Mouse (Mus musculus) embryonic facial prominence, embryonic 11.5 days (tissue): ENCODE results near the gene Cideb. TPM values are rescaled to one million over a fixed set of nuclear protein-coding genes. Genes with fewer than 3 reads are reported as not detected.
"Not testable (repeated sequence)": the region's sequence is repeated elsewhere in the genome, so short reads cannot be mapped to it uniquely, and the experiment has no call there.

Experiments
- ATAC-seq: fragments of 200-750 bp; cut with Nextera tagmentation; replicated peaks from 2 replicates; pipeline ENCODE4 v1.8.0; 2017; ENCODE audit warnings: low read depth; ENCODE audit not compliant: insufficient number of reproducible peaks, low FRiP score, low TSS enrichment
- DNase-seq: peaks from one replicate; pipeline ENCODE4 v3.0.0-alpha.2; 2015; ENCODE audit warnings: low spot score
- H3K27ac ChIP-seq: fragments of 300-500 bp; sonication (generic); replicated peaks from 2 replicates; pipeline ENCODE4 v1.5.1; 2014; ENCODE audit warnings: mild to moderate bottlenecking, low read depth, low read length, control low read depth
- H3K27me3 ChIP-seq: fragments of 300-500 bp; sonication (generic); 2 replicates; pipeline ENCODE4 v1.6.1; 2014; ENCODE audit warnings: mild to moderate bottlenecking, low read length, moderate library complexity, mixed read lengths; ENCODE audit not compliant: control insufficient read depth, insufficient read depth
- H3K36me3 ChIP-seq: fragments of 300-500 bp; sonication (generic); replicated peaks from 2 replicates; pipeline ENCODE4 v1.6.1; 2014; ENCODE audit warnings: low read depth, mild to moderate bottlenecking, low read length, moderate library complexity, mixed read lengths; ENCODE audit not compliant: control insufficient read depth, insufficient read depth
- H3K4me1 ChIP-seq: fragments of 300-500 bp; sonication (generic); 2 replicates; pipeline ENCODE4 v1.6.1; 2014; ENCODE audit warnings: low read length, mixed read lengths; ENCODE audit not compliant: control insufficient read depth, insufficient read depth
- H3K4me2 ChIP-seq: fragments of 300-500 bp; sonication (generic); 2 replicates; pipeline ENCODE4 v1.6.1; 2014; ENCODE audit warnings: low read depth, mild to moderate bottlenecking, control low read depth, low read length, moderate library complexity
- H3K4me3 ChIP-seq: fragments of 300-500 bp; sonication (generic); 2 replicates; pipeline ENCODE4 v1.5.1; 2014; ENCODE audit warnings: low read depth, low read length, control low read depth
- H3K9ac ChIP-seq: fragments of 300-500 bp; sonication (generic); replicated peaks from 2 replicates; pipeline ENCODE4 v1.6.1; 2014; ENCODE audit warnings: mild to moderate bottlenecking, control low read depth, low read length
- H3K9me3 ChIP-seq: fragments of 300-500 bp; sonication (generic); replicated peaks from 2 replicates; pipeline ENCODE4 v1.6.1; 2016; ENCODE audit warnings: mild to moderate bottlenecking, low read length, inconsistent platforms, mixed read lengths; ENCODE audit not compliant: control insufficient read depth
- WGBS: fragments of 180-500 bp; shearing (Covaris S2); extraction: QIAGEN DNeasy Blood & Tissue Kit; methylation state at CpG from one replicate; pipeline ENCODE4 v1.1.7; 2014; 5-methylcytosine and 5-hydroxymethylcytosine counted together
- polyA plus RNA-seq: library from polyadenylated mRNA; unstranded; fragments of >200 nt; fragmentation: Nextera tagmentation; extraction: Ambion mirVana; gene quantifications from 2 replicates; pipeline ENCODE4 v1.2.1, GENCODE M21; 2014

Cideb gene
- polyA plus RNA-seq, 1 experiment from 2014 or later = 0.35 TPM

DNA sequence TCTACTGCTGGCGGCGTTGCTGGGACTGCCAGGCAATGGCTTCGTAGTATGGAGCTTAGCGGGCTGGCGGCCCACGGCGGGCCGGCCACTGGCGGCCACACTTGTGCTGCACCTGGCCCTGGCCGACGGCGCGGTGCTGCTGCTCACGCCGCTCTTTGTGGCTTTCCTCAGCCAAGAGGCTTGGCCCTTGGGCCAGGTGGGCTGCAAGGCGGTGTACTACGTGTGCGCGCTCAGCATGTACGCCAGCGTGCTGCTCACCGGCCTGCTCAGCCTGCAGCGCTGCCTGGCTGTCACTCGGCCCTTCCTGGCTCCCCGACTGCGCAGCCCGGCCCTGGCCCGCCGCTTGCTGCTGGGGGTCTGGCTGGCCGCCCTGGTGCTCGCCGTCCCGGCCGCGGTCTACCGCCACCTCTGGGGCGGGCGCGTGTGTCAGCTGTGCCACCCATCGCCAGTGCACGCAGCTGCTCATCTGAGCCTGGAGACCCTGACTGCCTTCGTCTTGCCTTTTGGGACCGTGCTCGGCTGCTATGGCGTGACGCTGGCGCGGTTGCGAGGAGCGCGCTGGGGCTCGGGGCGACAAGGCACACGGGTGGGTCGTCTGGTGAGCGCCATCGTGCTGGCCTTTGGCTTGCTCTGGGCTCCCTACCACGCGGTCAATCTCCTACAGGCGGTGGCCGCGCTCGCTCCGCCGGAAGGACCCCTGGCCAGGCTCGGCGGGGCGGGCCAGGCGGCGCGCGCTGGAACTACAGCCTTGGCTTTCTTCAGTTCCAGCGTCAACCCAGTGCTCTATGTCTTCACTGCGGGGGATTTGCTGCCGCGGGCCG is 4.0 kb upstream of the Cideb start:
- H3K4me3 ChIP-seq = peak overlapping the region; percentile 53
- H3K36me3 ChIP-seq = no peaks in the 10 kb centered on the region
- ATAC-seq (peak; percentile 57), DNase-seq (peak; percentile 76)
- peaks cover 22% of the 10 kb centered on the region for H3K27me3 ChIP-seq
- no peaks in the 10 kb centered on the region for H3K9me3 ChIP-seq
- under 1% methylated on average over 77 of the region's 77 CpGs for WGBS
- H3K4me1 ChIP-seq = peaks cover 6% of the 10 kb centered on the region
- no peak overlapping the region for H3K27ac ChIP-seq
- peak overlapping the region; percentile 67 for H3K9ac ChIP-seq
- peak overlapping the region; percentile 97 for H3K4me2 ChIP-seq

DNA sequence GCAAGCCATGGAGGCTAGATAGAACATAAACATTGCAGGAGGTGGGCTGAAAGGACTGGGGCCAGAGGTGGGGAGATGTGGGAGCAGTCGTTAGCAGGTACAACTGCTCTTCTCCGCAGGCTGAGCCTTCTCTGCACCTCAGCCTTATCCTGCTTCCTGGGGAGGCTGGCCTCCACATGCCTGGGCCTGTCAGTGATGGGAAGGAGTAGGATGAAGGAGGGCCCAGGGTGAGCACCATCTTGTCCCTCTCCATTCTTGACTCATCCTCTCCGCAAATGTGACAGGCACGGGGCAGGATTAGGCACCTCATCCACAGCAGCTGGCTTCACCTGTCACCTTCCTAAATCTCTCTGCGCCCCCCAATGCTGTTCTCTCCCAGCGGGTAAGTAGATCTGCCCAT is 2.9 kb upstream of the Cideb start, which contains the start of gene Ltb4r2:
Gene Ltb4r2, plus strand, starts transcription at position 266 of the 400 bp plus-strand sequence.
- Histone ChIP-seq H3K4me1 (peaks cover 6% of the 10 kb centered on the region), H3K27ac (no peak within 1 kb of the TSS), H3K36me3 (no peaks in the 10 kb centered on the region), H3K4me3 (peak within 1 kb of the TSS; percentile 53), H3K9me3 (no peaks in the 10 kb centered on the region), H3K9ac (peak within 1 kb of the TSS; percentile 67), H3K4me2 (peak within 1 kb of the TSS; percentile 97), H3K27me3 (peaks cover 15% of the 10 kb centered on the region)
- no peak for ATAC-seq
- DNase-seq = no peak
- WGBS = 69% methylated on average over 6 of the region's 6 CpGs

DNA sequence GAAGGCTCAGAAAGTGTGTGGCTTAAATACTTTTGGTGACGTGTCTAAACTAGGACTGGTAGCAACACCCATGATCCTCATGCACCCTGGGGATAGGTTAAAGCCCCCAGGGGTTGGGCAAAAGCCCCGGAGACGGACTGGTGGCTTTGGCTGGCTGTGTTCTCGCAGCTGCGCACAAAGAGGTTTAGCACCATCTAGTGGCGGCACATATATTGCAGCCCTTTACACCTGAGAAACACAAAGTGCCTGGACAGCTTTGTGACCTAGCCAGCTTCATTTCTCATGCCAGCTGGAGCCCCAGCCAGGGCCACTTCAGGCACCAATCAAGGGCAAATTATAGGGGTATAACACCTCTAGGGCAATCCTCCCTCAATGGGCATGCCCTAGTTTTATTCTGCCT is 1.9 kb upstream of the Cideb start:
- peaks cover 15% of the 10 kb centered on the region for H3K27me3 ChIP-seq
- ATAC-seq = not testable (repeated sequence)

DNA sequence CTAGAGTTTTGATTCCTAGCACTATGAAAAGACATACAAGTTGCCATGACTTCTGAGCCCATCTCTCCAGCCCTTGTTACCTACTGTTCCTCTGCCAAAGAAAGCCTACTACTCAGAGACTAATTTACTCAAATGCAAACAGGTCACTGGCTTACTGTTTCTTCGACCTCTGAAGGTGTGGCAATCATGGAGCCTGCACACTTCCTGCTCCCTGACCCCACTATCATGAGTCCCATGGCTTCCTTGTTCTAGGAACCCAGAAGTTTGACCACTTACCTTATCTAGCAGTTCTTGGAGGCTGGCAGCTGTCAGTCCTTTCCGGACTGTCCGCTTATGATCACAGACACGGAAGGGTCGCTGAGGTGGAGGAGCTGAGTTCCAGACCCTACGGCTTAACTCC is 692 bp downstream of the Cideb start:
- H3K9me3 ChIP-seq = no peaks in the 10 kb centered on the region
- H3K27ac ChIP-seq = no peak overlapping the region
- peaks cover 15% of the 10 kb centered on the region for H3K27me3 ChIP-seq
- 87% methylated on average over 6 of the region's 6 CpGs for WGBS
- no peak overlapping the region for H3K4me3 ChIP-seq
- H3K36me3 ChIP-seq = peaks cover 16% of the 10 kb centered on the region
- peaks cover 6% of the 10 kb centered on the region for H3K4me1 ChIP-seq
- no peak for DNase-seq
- no peak overlapping the region for H3K9ac ChIP-seq
- no peak for ATAC-seq
- no peak overlapping the region for H3K4me2 ChIP-seq

More for the DNA sequence above, 1.9 kb upstream of the Cideb start:
- WGBS = 0% methylated on average over 6 of the region's 6 CpGs
- DNase-seq = peak; percentile 91
- not testable (repeated sequence) for H3K4me3 ChIP-seq, H3K36me3 ChIP-seq, H3K4me1 ChIP-seq, H3K9ac ChIP-seq, H3K4me2 ChIP-seq, H3K9me3 ChIP-seq, H3K27ac ChIP-seq

DNA sequence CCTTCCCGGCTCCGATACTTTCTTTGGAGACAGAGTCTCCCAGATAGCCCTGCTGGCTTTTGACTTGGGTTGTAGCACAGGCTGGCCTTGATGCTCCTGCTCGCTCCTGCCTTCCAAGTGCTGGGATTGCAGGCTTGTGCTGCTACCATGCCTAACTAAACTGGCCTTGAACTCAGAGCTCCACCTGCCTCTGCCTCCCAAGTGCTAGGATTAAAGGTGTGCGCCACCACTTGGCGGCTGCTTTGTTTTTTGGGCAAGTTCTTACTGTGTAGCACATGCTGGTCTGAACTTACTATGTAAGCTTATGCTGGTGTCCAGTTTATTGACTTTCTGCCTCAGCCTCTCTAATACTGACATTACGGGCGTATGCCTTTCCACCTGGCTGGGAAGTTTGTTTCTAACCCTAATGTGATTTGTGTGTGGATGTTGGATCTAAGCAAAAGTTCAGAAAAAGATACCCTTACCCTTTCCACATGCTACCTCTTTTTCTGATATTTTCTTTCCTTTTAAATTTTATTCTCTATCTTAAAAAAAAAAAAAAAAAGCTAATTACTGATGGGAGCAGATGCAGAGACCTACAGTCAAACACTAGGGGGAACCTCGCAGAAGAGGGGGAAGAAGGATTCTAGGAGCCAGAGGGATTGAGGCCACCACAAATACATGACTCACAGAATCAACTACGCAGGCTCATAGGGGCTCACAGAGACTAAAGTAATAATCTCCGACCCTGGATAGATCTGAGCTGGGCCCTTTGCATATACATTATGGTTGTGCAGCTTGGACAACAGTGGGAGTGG is 11.0 kb downstream of the Cideb start:
- DNase-seq = no peak
- H3K27me3 ChIP-seq = no peaks in the 10 kb centered on the region
- WGBS = 92% methylated on average over 10 of the region's 10 CpGs
- H3K4me1 ChIP-seq = no peaks in the 10 kb centered on the region
- no peak overlapping the region for H3K4me2 ChIP-seq
- no peak overlapping the region for H3K4me3 ChIP-seq
- no peak for ATAC-seq
- H3K9ac ChIP-seq = no peak overlapping the region
- peaks cover 4% of the 10 kb centered on the region for H3K36me3 ChIP-seq
- H3K27ac ChIP-seq = no peak overlapping the region
- no peaks in the 10 kb centered on the region for H3K9me3 ChIP-seq

DNA sequence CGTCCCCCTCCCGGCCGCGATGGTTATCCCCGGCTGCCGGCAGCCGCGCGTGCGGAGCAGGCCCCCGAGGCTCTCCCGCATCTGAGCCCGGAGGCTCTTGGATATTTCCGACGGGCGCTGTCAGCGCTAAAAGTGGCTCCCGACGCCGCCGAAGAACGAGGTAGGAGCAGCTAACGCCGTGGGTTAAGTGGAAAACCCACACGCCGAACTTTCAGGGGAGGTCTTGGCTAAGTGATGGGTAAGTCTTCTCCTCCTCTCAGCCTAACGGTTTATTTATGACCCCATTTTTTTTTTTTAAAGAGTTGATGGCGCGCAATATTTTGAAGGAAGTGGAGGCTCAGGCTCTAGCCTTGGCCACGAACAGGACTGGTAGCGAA is 12.4 kb downstream of the Cideb start:
- Histone ChIP-seq H3K4me2 (peak overlapping the region; percentile 89), H3K27ac (no peak overlapping the region), H3K4me3 (peak overlapping the region; percentile 97), H3K4me1 (no peaks in the 10 kb centered on the region), H3K9ac (peak overlapping the region; percentile 85), H3K27me3 (no peaks in the 10 kb centered on the region), H3K36me3 (no peaks in the 10 kb centered on the region), H3K9me3 (no peaks in the 10 kb centered on the region)
- ATAC-seq = no peak; the same call in 1 of the 2 replicates
- WGBS = under 1% methylated on average over 31 of the region's 31 CpGs
- DNase-seq = no peak

DNA sequence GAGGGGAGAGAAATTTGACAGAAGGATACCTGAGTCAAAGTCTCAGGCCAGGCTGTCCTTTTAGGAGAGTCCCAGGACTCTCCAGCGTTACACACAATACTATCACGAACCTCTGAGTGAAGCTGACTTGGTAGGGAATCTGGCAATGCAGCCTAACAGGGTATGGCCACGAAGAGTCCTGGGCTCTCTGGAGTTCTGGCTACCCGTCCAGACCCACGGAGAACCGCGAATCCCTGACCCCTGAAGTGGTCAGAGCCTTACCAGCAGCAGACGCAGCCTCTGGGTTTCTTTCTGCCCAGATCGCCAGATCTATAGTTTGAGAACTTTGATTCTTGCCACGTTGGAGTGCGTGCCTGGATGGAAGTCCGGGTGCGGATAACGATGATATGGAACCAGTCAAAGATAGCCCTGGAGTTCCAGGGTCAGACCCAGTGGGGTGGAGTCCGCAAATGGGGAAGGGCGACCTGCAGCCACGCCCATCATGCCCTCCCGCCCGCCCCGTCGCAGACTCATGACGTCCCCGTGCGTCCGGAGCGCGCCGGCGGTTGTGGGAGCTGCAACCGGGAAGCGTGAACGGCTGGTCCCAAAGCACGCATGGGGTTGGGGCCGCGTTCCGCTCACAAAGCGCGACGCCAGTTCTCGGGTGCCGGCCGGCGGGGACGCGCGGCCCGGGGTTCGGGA is 12.9 kb downstream of the Cideb start, which contains the start of the genes Dhrs1 and Nop9:
Gene Dhrs1, minus strand, starts transcription at position 511 of the 681 bp plus-strand sequence.
Gene Nop9, plus strand, starts transcription at position 514 of the 681 bp plus-strand sequence.
- Histone ChIP-seq H3K4me3 (peak within 1 kb of the TSS; percentile 97), H3K9ac (peak within 1 kb of the TSS; percentile 85), H3K4me2 (peak within 1 kb of the TSS; percentile 89), H3K36me3 (no peaks in the 10 kb centered on the region), H3K9me3 (no peaks in the 10 kb centered on the region), H3K4me1 (no peaks in the 10 kb centered on the region), H3K27ac (no peak within 1 kb of the TSS), H3K27me3 (no peaks in the 10 kb centered on the region)
- ATAC-seq (peak; percentile 68), DNase-seq (peak; percentile 88)
- WGBS = 2% methylated on average over 36 of the region's 48 CpGs
